Mouse (Mus musculus): Measurements from ENCODE around the gene Lrrc4b.

DNA sequence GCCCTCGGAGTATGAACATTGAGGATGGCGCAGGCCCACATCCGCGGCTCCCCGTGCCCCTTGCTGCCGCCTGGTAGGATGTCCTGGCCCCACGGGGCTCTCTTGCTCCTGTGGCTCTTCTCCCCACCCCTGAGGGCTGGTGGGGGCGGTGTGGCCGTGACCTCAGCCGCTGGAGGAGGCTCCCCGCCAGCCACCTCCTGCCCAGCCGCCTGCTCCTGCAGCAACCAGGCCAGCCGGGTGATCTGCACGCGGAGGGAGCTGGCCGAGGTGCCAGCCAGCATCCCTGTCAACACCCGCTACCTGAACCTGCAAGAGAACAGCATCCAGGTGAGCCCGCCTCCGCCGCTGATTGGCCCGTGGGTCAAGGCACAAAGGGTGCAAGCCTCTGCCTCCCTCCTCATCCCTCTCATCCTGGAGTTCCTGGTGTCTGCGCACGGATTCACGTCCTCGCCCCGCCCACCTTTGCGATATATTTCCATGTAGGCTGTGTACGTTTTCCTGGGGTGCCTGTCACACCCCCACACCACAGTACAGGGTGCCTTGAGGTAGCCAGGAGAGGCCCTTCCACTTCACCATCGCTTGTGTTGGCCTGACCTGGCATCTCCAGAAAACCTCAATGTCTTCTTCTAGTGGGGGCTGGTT lies 16.2 kb downstream of the Lrrc4b start:
- TF ChIP-seq EP300 (IDR thresholded peaks at IDR 0.05; ENCODE audit: insufficient read depth, low read depth, low read length) (0 out of 2 replicates have a peak, but pooled peaks have one; percentile 44), CTCF (IDR thresholded peaks at IDR 0.05) (no peak)
